Mouse (Mus musculus): Measurements from ENCODE around the gene Armc7.

DNA sequence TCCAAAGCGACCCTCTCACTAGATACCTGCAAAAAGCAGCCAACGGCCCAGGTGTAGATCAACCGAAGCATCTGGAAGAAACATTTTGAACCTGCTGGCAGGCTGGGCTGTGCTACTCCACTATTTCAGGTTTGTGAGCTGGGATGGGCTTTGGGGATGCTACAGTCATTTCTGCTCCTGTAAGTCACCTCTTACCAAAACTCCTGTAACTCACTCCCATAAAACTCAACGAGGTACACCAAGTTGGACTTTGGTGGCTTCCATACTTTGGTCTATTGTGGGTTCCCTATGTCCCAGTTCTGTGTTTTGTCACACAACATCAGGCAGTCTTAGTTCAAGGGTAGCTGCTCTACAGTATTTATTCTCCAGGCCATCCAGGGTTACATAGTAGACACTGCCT, 45.6 kb downstream of the Armc7 start:
- TF ChIP-seq CTCF (IDR thresholded peaks at IDR 0.05; ENCODE audit: control insufficient read depth, insufficient read depth, insufficient replicate concordance, low read depth, low read length) (no peak), POLR2A (IDR thresholded peaks at IDR 0.05; ENCODE audit: control insufficient read depth, low read depth, low read length) (no peak)
